ENCODE assay signal across 19 mouse cellular contexts in genomic region chr14:100735276-100735675, GRCm38 (mm10).
"Had no signal": no experiment of that assay in that cellular context is flagged by ENCODE, and none has a peak within 500 bp of the region (broad histone marks: within the 10 kb centered on the region; RNA-seq: fewer than 3 reads in every experiment).

No protein-coding gene starts in this region.

- H3K9ac ChIP-seq: limb, embryonic 15.5 days; liver, embryonic 12.5 days; lung, embryonic 14.5 days; midbrain, embryonic 15.5 days; neural tube, embryonic 13.5 days; stomach, embryonic 15.5 days had no signal

- H3K4me3 ChIP-seq: left cerebral cortex, adult 2 months; limb, embryonic 15.5 days; liver, embryonic 12.5 days; midbrain, embryonic 10.5 days; midbrain, embryonic 15.5 days; neural tube, embryonic 13.5 days; stomach, embryonic 15.5 days had no signal

- H3K27ac ChIP-seq: kidney, postnatal 0 days; left cerebral cortex, adult 2 months; limb, embryonic 15.5 days; liver, embryonic 12.5 days; midbrain, embryonic 10.5 days; midbrain, embryonic 15.5 days; neural tube, embryonic 13.5 days; stomach, embryonic 15.5 days had no signal

- DNase-seq: kidney, adult 9 months; kidney, postnatal 36 days; lung, embryonic 14.5 days; lung, postnatal 10 days; lung, postnatal 4 days; retina, postnatal 1 day; right cerebral cortex, postnatal 4 days; spleen, adult 18-20 months; thymus, adult 2 months; thymus, postnatal 25 days had no signal

- H3K27me3 ChIP-seq: limb, embryonic 15.5 days; liver, embryonic 12.5 days; midbrain, embryonic 15.5 days; neural tube, embryonic 13.5 days; stomach, embryonic 15.5 days had no signal

- ATAC-seq: intestine, embryonic 16.5 days; liver, embryonic 12.5 days; midbrain, embryonic 15.5 days had no signal

- H3K4me2 ChIP-seq: limb, embryonic 15.5 days; liver, embryonic 12.5 days; lung, embryonic 14.5 days; midbrain, embryonic 15.5 days; neural tube, embryonic 13.5 days; stomach, embryonic 15.5 days had no signal

- H3K4me1 ChIP-seq: limb, embryonic 15.5 days; liver, embryonic 12.5 days; midbrain, embryonic 10.5 days; midbrain, embryonic 15.5 days; neural tube, embryonic 13.5 days; stomach, embryonic 15.5 days had no signal

- H3K36me3 ChIP-seq: limb, embryonic 15.5 days; liver, embryonic 12.5 days; midbrain, embryonic 10.5 days; midbrain, embryonic 15.5 days; neural tube, embryonic 13.5 days; stomach, embryonic 15.5 days had no signal

- H3K9me3 ChIP-seq: limb, embryonic 15.5 days; liver, embryonic 12.5 days; midbrain, embryonic 10.5 days; midbrain, embryonic 15.5 days; neural tube, embryonic 13.5 days; stomach, embryonic 15.5 days had no signal
